Comparison of ENCODE assay signal across 9 mouse cellular contexts in genomic region chr9:120591490-120591889, GRCm38 (mm10). TPM values are rescaled to one million over a fixed set of nuclear protein-coding genes. Genes with fewer than 3 reads are reported as not detected.
DNase-seq lines count a peak whose midpoint lies in the region; ATAC-seq and TF ChIP-seq lines count a peak whose summit lies in the region.
"Had no signal": no experiment of that assay in that cellular context is flagged by ENCODE, and none has a peak within 500 bp of the region (broad histone marks: within the 10 kb centered on the region; RNA-seq: fewer than 3 reads in every experiment).

No protein-coding gene starts in this region.

- no peaks in the 10 kb centered on the region for H3K4me1 ChIP-seq in heart, embryonic 11.5 days (ENCODE audit: control insufficient read depth, insufficient read depth, low read length)
- peaks cover 0 to 6% of the 10 kb centered on the region in 2 experiments; a peak in 1 of 4 replicates for H3K4me1 ChIP-seq in CH12.LX (ENCODE audit: control insufficient read depth in 1 of 2, insufficient read depth in 2 of 2)
- H3K4me1 ChIP-seq in cerebellum, adult 2 months (ENCODE audit: control insufficient read depth, insufficient read depth, low read length), result no peaks in the 10 kb centered on the region

- WGBS in heart, embryonic 11.5 days (ENCODE audit: insufficient replicate concordance), result 1% methylated on average over 9 of the region's 9 CpGs
- 2% methylated on average over 9 of the region's 9 CpGs for WGBS in cerebellum, adult 2 months

- H3K4me3 ChIP-seq in heart, embryonic 11.5 days (ENCODE audit: low read depth, low read length), result no peak overlapping the region
- H3K4me3 ChIP-seq in CH12.LX (replicated peaks in 1 of 3; ENCODE audit: low read depth in 2 of 3, low read length in 2 of 3, poor library complexity in 1 of 3), result no peak overlapping the region
- H3K4me3 ChIP-seq in cerebellum, adult 2 months (replicated peaks; ENCODE audit: insufficient read depth, low read depth, low read length), result no peak overlapping the region
- H3K4me3 ChIP-seq in layer of hippocampus, adult 2 months, result no peak overlapping the region

- ATAC-seq in heart, embryonic 11.5 days (replicated peaks; ENCODE audit: insufficient number of reproducible peaks, low FRiP score, low TSS enrichment), result no peak

- no peaks in the 10 kb centered on the region for H3K79me2 ChIP-seq in CH12.LX (replicated peaks; ENCODE audit: control insufficient read depth, extremely low read depth, insufficient read depth, poor library complexity, severe bottlenecking)

- no peak overlapping the region for H3K27ac ChIP-seq in heart, embryonic 11.5 days (ENCODE audit: low read depth, low read length)
- H3K27ac ChIP-seq in CH12.LX (ENCODE audit: insufficient read depth, low read depth), result no peak overlapping the region
- no peak overlapping the region for H3K27ac ChIP-seq in cerebellum, adult 2 months (ENCODE audit: insufficient read depth, low read length)
- no peak overlapping the region for H3K27ac ChIP-seq in layer of hippocampus, adult 2 months
- H3K27ac ChIP-seq: macrophage had no signal

- dilution Hi-C loops in CH12.LX (cut with MboI; ENCODE audit: extremely low pct_ligation_motif_present, extremely low pct_unique_long_range_greater_than_20kb, low sequenced_read_pairs), result no loop called here

- peak; percentile 48 for TF ChIP-seq RAD21 in CH12.LX (IDR thresholded peaks at IDR 0.05; ENCODE audit: low read depth, low read length)

- TF ChIP-seq EP300 in CH12.LX (IDR thresholded peaks at IDR 0.05; ENCODE audit: low read length), result no peak

- no peaks in the 10 kb centered on the region for H3K36me3 ChIP-seq in heart, embryonic 11.5 days (ENCODE audit: control insufficient read depth, insufficient read depth, low read length)
- H3K36me3 ChIP-seq in CH12.LX (replicated peaks in 1 of 2; ENCODE audit: control insufficient read depth in 1 of 2, insufficient read depth in 1 of 2, low read length in 1 of 2), result no peaks in the 10 kb centered on the region

- no peak overlapping the region for H3K9ac ChIP-seq in heart, embryonic 11.5 days (ENCODE audit: low read depth, low read length)
- H3K9ac ChIP-seq in CH12.LX (ENCODE audit: insufficient read depth, low read depth), result no peak overlapping the region

- in situ Hi-C loops in CH12.LX (cut with MboI; ENCODE audit: low pct_ligation_motif_present, low pct_unique_long_range_greater_than_20kb, low sequenced_read_pairs), result no loop called here

- TF ChIP-seq CTCF in CH12.LX (conservative IDR thresholded peaks at IDR 0.05 in 1 of 2, IDR thresholded peaks at IDR 0.05 in 1 of 2; ENCODE audit: low read depth in 2 of 2, low read length in 2 of 2), result peak; percentile 73 to 86
- peak; percentile 76 for TF ChIP-seq CTCF in cerebellum, adult 2 months (IDR thresholded peaks at IDR 0.05; ENCODE audit: borderline replicate concordance, insufficient read depth, low read depth, low read length)
- peak; percentile 91 for TF ChIP-seq CTCF in layer of hippocampus, adult 2 months (conservative IDR thresholded peaks at IDR 0.05)

- H3K4me2 ChIP-seq in heart, embryonic 11.5 days, result no peak overlapping the region
- H3K4me2 ChIP-seq in CH12.LX (ENCODE audit: insufficient read depth, low read depth, poor library complexity, severe bottlenecking), result no peak overlapping the region

- peak; percentile 47 to 91 for DNase-seq in heart, adult 18-20 months
- peak; percentile 71 for DNase-seq in CH12.LX (ENCODE audit: extremely low read depth)
- peak; percentile 46 to 74 for DNase-seq in cerebellum, adult 2 months
- peak; percentile 82 for DNase-seq in gastrocnemius, postnatal 10 days
- peak; percentile 50 to 78 for DNase-seq in layer of hippocampus, adult 2 months (ENCODE audit: low spot score in 2 of 2)
- DNase-seq in lung, postnatal 36 days, result peak; percentile 84
- peak; percentile 45 to 66 for DNase-seq in spleen, postnatal 14 days (ENCODE audit: low spot score in 2 of 2)

- TF ChIP-seq POLR2A in CH12.LX (IDR thresholded peaks at IDR 0.05; ENCODE audit: low read depth, low read length), result no peak
- no peak for TF ChIP-seq POLR2A in cerebellum, adult 2 months (IDR thresholded peaks at IDR 0.05; ENCODE audit: borderline replicate concordance, insufficient read depth, low read length)

- no peaks in the 10 kb centered on the region for H3K27me3 ChIP-seq in heart, embryonic 11.5 days (ENCODE audit: control insufficient read depth, insufficient read depth, low read length)
- no peaks in the 10 kb centered on the region for H3K27me3 ChIP-seq in CH12.LX (replicated peaks)
- no peaks in the 10 kb centered on the region; the same call in 1 of the 2 replicates for H3K27me3 ChIP-seq in cerebellum, adult 2 months (ENCODE audit: control insufficient read depth, insufficient read depth, low read length)

- H3K9me3 ChIP-seq in heart, embryonic 11.5 days (replicated peaks; ENCODE audit: control insufficient read depth, low read length), result no peaks in the 10 kb centered on the region
- H3K9me3 ChIP-seq in CH12.LX (replicated peaks; ENCODE audit: low read length), result peaks cover 3% of the 10 kb centered on the region

TF ChIP-seq in CH12.LX, 34 proteins besides CTCF, POLR2A, EP300 and RAD21:
- TF ChIP-seq MEF2A (IDR thresholded peaks at IDR 0.05; ENCODE audit: borderline replicate concordance, low read depth, low read length) (no peak), KAT2A (IDR thresholded peaks at IDR 0.05; ENCODE audit: insufficient replicate concordance, low read length) (no peak), ZKSCAN1 (IDR thresholded peaks at IDR 0.05; ENCODE audit: borderline replicate concordance, low read depth, low read length) (no peak), JUND (conservative IDR thresholded peaks at IDR 0.05; ENCODE audit: low read depth, low read length) (no peak), ELF1 (IDR thresholded peaks at IDR 0.05; ENCODE audit: low read depth, low read length) (peak; percentile 59), NELFE (IDR thresholded peaks at IDR 0.05; ENCODE audit: low read depth, low read length) (peak; percentile 16; the same call in 1 of the 2 replicates), CHD2 (IDR thresholded peaks at IDR 0.05; ENCODE audit: low read length) (no peak), MAZ (IDR thresholded peaks at IDR 0.05; ENCODE audit: low read depth, low read length) (no peak), POLR2AphosphoS2 (IDR thresholded peaks at IDR 0.05; ENCODE audit: low read depth, low read length) (no peak), MYC (IDR thresholded peaks at IDR 0.05; ENCODE audit: low read depth, low read length) (0 out of 2 replicates have a peak, but pooled peaks have one; percentile 38), MAX (IDR thresholded peaks at IDR 0.05; ENCODE audit: low read length) (peak; percentile 65; the same call in 1 of the 2 replicates), MAFK (IDR thresholded peaks at IDR 0.05; ENCODE audit: insufficient replicate concordance, low read length) (no peak), ZC3H11A (IDR thresholded peaks at IDR 0.05; ENCODE audit: low read depth, low read length) (0 out of 2 replicates have a peak, but pooled peaks have one; percentile 13), ZNF384 (IDR thresholded peaks at IDR 0.05; ENCODE audit: low read depth, low read length) (no peak), USF1 (IDR thresholded peaks at IDR 0.05; ENCODE audit: low read depth, low read length) (peak; percentile 11; the same call in 1 of the 2 replicates), TBP (conservative IDR thresholded peaks at IDR 0.05; ENCODE audit: low read depth, low read length) (no peak), SMC3 (IDR thresholded peaks at IDR 0.05; ENCODE audit: low read depth, low read length) (peak; percentile 92), GABPA (IDR thresholded peaks at IDR 0.05; ENCODE audit: insufficient replicate concordance, low read depth, low read length) (no peak), BHLHE40 (IDR thresholded peaks at IDR 0.05; ENCODE audit: low read depth, low read length) (no peak)

RNA-seq across cellular contexts. Expression of gene Rpl14, which starts 20.2 kb away (rescaled TPM):
- total RNA-seq in heart, adult 18-20 months (2021), result 100 to 1,000 TPM; 310 to 313 TPM
- 644 and 729 TPM in 2 replicates for polyA plus RNA-seq in heart, embryonic 11.5 days (2014; fragmentation: Nextera tagmentation; extraction: Ambion mirVana)
- total RNA-seq in CH12.LX (2012; rRNA removed) (2,026 and 2,130 TPM in 2 replicates), CH12.LX (2014; rRNA removed) (1,346 and 1,653 TPM in 2 replicates)
- polyA plus RNA-seq in CH12.LX (2012; ENCODE audit: insufficient read length, low read depth), result 1,081 and 1,180 TPM in 2 replicates
- polyA plus RNA-seq in cerebellum, adult 2 months (2012; rRNA removed), result 327 and 353 TPM in 2 replicates
- total RNA-seq in gastrocnemius, postnatal 10 days (2021), result 100 to 1,000 TPM; 538 to 546 TPM
- 100 to 1,000 TPM; 318 to 323 TPM for total RNA-seq in layer of hippocampus, adult 2 months (2021)

RNA-seq across cellular contexts. Expression of gene Entpd3, which starts 51.9 kb away (rescaled TPM):
- not detected for total RNA-seq in heart, adult 18-20 months (2021)
- polyA plus RNA-seq in heart, embryonic 11.5 days (2014; fragmentation: Nextera tagmentation; extraction: Ambion mirVana), result 0.20 and 0.66 TPM in 2 replicates
- total RNA-seq in CH12.LX (2012; rRNA removed) (0.04 TPM in 1 of 2 replicates, not detected in the other), CH12.LX (2014; rRNA removed) (not detected in 2 replicates)
- not detected in 2 replicates for polyA plus RNA-seq in CH12.LX (2012; ENCODE audit: insufficient read length, low read depth)
- polyA plus RNA-seq in cerebellum, adult 2 months (2012; rRNA removed), result 10.9 and 13.9 TPM in 2 replicates
- 1 to 10 TPM in 1 of 2 experiments, not detected in 1; 1.7 TPM for total RNA-seq in gastrocnemius, postnatal 10 days (2021)
- total RNA-seq in layer of hippocampus, adult 2 months (2021), result 1 to 10 TPM; 7.6 to 7.7 TPM
- polyA plus RNA-seq: macrophage had no signal
